Mouse (Mus musculus) kidney, postnatal 25 days (tissue): ENCODE results near the gene Ccdc85c.

Source experiments
- DNase-seq, 2 experiments: peaks; one replicate each; pipeline ENCODE4 v3.0.0; 2021; ENCODE audit warnings: mixed read lengths in 2 of 2

Gene Ccdc85c

DNA sequence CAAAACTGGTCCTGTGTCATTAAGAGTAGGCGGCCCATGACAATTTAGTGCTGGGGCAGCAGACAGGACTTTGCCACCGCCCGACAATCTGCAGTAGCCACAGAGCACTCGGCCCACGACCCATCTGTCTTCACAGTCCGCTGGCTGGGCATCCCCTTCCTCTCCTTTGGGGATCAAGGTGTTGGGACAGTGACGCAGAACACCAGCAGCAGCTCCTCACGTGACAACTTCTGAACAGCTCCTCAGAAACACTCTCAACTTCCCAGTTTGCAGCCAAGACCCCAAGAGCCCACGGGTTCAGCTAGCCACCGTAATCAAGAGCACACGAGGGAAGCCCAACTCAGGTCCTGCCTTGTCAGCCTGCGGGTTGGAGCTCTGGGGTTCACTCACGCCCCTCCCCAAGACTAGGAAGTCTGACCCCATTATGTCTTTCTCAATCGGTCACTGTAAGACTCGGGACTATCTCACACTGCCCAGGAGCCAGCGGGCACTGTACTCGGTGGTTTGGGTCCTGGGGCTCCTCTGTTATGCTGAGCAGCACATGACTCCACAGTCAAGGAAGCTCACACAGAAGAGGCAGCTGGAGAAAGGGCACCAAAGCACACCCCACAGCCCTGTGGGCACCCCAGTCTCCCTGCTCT, 36.7 kb downstream of the Ccdc85c start:
- DNase-seq, result no peak

DNA sequence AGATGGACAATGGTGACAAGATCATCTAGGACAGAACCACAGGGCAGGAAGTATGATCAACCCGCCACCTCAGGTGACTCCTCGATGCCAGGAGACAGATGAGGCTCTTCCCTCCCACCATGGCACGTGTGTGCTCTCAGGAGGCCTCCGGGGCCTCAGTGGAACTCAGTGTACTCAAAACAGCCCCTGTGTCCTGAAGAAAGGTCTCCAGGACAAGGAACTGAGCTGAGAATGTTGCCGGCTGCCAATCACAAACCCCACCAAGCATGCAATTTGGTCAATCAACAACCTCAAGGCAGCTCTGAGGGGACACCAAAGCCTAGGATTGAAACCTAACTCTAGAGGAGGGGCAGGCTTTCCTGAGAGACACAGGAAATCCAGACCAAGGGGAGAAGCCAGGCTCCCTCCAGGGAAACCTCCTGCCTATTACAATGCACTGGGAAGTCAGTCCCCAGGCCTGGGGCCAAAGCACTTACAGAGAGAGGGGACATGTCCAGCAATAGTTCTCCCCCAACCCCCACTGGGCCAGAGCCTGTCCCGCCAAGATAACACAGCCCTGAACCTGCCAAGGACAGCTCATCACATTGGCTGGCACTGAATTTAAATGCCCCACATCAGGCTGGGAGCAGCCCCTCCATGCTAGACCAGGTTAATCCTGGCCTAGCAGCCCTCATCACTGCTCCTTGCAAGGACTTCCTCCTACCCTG, 37.8 kb downstream of the Ccdc85c start:
- peak; percentile 58 to 92 for DNase-seq

DNA sequence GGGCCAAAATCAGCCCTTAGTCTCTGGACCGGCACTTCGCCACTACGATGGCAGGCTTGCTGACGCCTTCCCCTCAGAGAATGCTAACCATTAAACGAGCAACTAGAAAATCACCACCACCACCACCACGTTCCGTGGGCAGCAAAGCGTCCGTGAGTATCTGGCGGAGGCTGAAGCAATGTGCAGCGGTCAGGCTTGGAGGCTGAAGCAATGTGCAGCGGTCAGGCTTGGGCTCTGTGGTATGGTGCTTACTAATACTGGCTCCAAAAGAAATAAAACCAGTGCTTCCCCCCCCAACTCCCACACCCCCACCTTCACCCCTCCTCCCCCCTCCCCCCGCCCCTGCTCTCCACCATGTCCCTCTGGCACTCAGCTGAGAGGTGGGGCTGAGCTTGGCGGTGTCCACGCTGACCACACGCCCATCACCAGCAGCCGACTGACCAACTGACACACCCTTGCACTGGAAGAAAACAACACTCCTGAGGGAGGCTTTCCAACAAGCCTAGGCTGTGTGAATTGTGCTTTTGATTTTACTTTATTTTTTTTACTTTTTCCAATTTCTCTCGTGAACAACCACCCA, 39.2 kb downstream of the Ccdc85c start:
- DNase-seq, result peak in 1 of 2 experiments; percentile 71

DNA sequence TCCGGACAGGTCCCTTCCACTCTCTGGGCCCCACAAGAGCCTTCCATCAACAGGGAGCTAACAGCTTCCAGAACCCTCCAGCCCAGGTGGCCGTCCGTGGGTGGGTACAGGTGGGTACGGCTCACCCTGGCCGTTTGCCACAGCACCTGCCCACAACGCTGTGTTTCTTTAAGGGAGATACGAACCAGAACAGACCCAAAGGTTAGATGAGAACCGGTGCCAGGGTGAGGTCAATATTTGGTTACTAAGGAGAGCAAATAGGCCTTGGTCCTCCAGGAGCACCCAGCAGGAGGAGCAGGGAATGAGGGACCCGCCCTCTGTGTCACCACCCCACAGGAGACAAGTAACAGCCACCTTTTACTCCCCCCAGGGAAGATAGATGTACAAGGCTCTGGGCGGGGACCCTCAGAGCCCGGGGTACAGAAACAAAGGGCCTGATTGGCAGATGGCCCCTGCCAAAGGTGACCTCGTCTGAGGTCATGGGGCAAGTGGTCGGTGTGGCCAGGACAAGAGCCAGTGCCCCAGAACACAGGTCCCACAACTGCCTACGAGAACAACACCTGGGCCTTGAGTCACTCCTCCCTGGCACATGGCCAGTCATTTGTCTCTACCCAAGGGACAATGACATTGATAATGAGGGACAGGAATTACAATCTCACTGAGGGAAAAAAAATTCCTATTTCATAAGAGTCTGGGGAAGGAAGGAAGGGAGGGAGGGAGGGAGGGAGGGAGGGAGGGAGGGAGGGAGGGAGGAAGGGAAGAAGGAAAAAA, 40.2 kb downstream of the Ccdc85c start:
- no peak for DNase-seq

DNA sequence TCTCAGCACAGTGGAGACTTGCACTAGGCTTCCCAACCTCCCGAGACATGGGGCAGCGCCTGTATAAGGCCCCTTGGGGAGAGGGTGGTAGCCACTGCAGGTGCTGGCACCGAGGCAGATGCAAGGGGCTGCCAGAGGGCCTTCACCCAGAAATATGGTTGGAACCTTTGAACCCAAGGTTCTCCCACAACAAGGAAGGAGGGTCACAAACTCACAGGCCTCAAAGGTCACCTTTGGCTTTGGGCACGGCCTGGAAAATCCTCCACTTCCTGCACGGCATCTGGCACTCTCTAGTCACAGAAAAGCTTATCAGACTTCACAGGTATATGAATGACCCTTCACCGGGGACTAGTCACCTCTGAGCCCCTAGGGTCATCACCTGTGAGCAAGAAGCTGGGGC, 41.5 kb downstream of the Ccdc85c start:
- peak in 1 of 2 experiments; percentile 74 for DNase-seq

DNA sequence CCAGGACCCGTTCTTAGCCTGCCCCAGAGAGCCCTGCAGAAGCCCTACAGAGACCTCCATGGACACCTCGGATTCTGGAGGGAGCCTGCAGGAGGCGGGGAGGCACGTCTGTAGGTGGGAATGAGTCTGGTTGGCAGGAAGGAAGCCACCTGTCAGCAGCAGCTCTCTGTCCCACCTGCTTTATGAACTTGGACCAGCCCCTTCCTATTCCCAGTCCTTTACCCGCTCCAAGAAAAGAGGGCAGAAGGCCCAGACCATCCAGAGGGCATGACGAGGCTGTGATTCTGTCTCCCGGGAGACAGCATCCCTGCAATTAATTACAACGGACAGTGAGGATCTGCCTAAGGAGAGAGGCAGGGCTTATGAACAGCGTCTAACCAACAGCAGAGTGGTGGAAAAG, 43.3 kb downstream of the Ccdc85c start:
- DNase-seq, result no peak

DNA sequence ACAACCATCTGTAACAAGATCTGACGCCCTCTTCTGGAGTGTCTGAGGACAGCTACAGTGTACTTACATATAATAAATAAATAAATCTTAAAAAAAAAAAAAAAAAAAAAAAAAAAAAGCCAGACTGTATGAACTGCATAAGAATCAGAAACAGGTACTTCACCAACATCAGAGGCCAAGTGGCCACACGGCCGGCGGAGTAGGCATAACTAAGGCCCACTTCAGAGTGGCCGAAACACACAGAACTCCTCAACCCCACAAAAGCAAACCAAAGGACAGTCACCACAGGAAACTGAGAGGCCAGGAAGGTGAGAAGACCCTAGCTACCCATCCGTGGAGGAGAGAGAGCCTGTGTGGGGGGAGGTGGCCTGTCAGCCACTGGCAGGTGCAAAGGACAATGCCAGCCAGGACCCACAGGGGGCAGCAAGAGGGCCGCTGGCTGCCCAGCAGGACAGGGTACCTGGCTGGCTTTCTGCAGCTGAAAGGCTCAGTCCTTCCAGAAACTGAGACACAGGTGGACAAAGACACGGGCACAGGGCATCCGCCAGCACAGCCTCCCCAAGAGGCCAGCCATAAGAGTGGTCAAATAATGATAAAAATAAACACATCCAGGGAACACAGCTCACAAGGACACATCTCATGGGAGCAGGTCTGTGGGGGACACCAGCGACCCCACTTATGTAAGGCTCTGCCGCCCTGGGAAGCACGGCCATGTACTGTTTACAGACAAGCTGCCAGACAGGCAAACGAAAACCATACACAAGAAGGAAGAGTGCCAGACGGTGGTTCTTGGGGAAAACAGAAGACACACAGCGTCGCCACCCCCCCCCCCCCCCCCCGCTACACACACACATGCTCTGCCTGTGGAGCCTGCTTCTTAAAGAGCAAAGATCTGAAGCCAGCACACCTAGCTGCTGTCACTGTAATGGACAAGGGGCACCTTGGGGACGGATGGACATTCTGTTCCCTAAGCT, 44.1 kb downstream of the Ccdc85c start:
- peak; percentile 81 to 87 for DNase-seq

DNA sequence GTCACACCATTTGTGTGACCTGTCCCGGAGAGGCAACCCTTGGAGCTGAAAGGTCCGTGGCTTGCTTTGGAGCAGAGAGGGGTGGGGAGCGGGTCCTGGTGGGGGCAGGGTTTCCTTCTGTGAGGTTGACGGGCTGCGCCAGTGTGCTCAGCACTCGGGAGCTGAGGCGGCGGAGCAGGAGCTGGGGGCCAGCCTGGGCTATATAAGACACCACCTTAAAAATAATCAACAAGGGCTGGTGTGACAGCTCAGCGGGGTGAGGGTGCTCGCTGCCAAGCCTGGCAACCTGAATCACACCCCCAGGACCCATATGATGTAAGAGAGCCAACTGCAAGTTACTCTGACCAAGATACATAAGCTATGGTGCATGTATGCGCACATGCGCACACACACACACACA, 45.1 kb downstream of the Ccdc85c start:
- DNase-seq, result no peak

DNA sequence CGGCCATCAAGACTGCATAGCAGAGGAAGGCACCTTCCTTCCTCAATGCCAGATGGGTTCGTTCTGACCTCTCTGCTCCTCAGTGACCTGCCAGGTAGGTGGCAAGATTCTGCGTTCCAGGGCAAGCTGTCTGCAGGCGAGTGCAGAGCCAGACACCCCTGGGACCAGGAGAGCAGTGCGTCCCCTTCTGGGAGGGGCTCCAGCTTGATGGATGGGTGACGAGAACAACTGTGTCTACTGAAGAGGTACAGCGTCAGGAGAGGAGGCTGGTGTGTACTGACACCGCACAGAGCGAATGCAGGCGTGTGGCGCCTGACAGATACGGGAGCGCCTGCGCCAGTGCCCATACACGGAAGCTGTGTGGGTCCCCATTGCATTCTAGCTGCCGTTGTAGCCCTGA, 47.7 kb downstream of the Ccdc85c start:
- no peak for DNase-seq

DNA sequence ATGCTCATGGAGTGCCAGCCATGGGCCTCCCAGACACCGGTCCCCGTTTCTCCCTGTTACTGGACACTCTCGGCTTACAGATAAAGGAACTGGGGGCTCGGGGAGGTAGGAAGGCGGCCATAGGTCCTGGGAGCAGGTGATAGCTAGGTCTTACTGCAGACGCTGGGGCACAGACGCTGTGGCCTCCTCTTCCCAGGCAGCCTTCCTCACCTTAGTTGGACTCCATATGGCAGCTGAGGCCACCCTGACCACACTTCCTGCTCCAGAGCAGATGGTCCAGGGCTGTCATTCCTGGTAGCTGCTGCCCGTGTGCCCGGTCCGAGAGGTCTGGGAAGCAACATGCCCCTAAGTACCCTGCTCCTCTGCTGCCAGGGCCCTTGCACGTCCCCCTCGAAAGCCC, 48.3 kb downstream of the Ccdc85c start:
- no peak for DNase-seq

DNA sequence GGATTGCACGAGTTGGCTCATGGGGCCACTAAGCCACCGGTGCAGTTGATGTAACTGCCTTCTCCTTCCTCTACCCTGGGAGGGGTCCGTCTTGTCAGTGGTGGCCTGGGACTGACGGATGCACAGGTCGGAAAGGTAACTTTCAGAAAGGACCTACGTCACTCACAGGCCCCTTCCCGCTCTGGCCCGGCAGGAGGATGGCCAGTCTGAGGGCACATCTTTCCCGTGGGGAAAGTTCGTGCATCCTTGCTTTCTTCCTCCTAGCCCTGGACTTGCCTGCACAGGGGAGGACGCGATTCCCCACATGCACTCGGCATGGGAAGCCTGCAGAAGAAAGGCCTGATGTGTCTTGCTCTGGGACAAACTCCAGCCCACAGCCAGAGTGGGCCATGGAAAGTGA, 49.0 kb downstream of the Ccdc85c start:
- DNase-seq, result no peak

DNA sequence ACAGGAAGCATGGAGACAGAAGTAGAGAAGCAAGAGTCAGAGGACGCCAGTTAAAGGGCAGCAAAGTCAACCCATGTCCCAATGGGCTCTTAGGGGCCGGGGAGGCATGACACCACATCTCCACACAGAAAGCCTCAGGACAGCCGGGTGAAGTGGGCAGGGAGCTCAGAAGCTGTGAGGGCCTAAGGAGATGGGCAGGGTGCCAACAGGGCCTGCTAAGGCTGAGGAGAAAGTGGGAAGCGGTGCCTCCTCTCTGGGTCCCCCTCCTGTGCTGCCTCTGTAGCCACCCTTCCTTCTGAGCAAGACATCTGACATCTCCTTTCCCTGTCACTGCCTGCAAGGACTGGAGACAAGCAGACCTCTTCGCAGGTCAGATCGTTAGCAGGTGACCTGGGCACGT, 49.4 kb downstream of the Ccdc85c start:
- DNase-seq, result peak; percentile 53 to 69

DNA sequence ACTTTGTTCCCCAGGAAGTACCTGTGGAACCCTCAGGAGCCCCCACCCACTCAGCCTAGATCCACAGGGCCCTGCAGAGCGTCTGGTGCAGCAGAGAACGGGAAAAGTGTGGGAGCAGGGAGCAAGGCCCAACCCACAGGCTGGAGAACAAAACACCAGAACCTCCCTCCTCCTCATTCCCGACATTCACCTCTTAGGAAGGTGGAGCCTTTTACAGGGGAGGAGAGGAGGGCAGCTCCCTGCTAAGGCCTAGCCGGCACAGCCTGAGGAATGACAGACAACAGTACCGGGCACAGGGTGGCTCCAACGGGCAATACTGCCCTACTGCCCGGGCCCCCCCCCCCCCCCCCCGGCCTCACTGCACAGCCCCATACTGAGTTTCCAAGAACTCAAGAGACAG, 51.9 kb downstream of the Ccdc85c start:
- no peak for DNase-seq

DNA sequence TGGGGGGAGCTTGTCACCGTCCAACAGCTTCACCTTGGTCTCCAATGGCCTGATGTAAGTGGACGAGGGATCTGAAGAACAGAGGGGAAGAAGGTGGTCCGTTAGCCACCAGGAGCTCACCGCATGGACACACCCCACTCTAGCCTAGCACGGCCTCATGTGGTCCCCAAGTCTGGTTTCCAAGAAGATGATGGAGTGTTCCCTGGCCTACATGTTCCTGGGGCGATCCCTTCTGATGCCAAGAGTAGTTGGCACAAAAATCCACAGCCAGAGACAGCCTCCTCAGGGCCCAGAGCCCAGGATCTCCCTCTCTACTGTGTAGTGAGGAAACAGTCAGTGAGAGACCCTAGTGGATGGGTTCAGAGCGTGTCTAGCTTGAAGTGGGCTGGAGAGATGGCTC, 53.5 kb downstream of the Ccdc85c start:
- no peak for DNase-seq

DNA sequence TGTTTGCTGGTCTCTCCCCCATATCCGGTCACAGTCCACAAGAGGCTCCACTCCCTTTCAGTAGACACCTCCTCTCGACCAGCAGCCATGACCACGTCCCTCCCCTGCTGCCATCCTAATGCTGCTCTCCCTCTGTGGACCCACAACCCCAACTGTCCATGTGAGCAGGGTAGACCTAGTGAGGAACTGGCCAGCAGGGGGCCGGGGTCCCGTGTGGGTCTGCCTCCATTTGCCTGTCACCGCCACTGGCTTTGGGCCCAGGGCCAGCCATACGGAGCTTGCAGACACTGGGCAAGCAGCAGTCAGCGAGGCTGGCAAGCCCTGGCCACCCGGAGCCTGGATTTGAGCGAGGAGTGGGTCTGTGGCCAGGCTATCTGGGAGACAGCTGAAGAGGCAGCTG, 54.0 kb downstream of the Ccdc85c start:
- DNase-seq, result no peak

DNA sequence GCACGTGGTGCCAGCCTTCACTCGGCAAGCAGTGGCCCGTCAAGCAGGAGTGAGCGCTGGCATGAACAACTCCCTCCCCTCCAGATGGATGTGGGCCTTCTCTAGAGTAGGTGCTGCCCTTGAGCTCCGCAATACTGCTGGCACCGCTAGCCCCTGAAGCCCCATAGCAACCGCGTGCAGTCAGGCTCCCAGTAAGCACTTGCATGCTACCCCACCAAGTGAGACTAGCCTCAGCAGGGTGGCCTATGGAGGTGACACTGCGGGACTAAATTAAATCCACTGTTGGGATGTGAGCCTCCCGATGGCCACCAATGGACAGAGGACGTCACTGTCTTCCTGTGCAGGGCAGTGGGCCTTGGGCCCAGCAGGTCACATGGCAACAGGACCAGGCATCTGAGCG, 54.6 kb downstream of the Ccdc85c start:
- DNase-seq, result peak in 1 of 2 experiments; percentile 75

DNA sequence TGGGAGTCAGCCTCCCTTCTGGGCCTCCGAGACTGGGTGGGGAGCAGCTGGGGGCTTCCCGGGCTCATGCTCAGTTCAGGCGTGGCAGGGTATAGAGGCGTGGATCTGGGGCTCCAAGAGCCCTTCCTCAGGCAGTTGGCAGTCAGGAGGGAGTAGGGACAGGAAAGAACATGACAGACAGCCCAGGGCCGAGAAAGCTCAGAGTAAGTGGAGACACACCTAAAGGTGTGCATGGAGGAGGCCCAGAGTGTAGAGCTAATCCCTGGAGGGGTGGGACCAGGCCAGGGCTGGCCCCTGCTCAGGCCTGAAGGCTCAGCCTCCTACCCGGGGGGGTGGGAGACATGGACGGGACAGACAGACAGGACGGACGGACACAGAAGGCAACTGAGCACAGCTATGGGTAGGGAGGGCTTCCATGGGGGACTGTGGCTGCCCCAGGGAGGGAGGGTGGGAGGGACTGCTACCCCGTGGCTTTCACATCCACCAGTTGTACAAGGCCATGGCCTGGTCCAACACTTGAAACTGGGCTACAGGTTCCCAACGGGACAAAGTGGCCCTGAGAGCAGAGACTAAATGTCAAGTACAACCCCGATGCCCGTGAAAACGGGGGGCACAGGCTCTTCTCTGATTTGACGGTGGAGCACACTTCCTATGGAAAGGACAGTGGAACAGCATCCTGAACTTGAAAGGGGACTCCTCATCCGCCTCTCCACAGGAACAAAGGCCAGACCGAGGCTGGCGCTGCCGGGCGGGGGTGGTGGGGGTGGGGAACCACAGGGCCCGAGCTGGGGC, 55.2 kb downstream of the Ccdc85c start:
- DNase-seq, result no peak

DNA sequence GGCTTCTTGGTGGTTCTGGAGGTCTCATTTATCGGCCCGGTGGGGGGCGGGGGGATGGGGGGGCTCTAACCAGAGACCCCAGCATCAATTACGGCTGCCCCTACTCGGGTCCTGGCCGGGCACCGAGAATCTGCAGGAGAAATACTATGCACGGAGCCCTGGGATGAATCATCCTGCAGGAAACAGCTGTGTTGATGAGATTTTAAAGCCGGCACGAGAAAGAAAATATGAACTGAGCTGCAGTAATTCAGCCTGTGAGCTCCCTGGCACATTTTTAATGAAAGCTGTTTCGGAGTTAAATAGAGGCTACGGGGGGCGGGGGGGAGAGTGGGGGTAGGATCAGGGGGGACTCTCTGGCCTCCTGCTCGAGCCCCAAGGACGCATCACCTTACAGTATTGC, 56.1 kb downstream of the Ccdc85c start:
- no peak for DNase-seq

DNA sequence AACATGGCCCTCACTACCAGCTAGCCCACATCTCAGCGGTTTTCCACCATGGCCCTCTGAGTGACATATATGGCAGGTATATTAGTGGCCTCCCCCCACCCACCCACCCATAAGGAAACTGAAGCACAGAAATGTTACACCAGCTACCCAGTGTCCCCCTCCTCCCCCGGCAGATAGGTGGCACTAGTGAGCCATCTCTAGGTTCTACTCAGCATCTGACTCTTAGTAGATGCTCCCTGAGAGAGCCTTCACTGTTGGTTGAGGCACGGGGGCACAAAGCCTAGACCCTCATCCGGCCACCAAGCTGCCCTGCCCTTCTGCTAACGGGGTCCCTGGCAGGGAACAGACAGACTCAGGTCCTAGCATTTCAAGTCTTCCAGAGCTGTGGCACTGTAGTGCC, 57.7 kb downstream of the Ccdc85c start:
- peak in 1 of 2 experiments; percentile 80 for DNase-seq

DNA sequence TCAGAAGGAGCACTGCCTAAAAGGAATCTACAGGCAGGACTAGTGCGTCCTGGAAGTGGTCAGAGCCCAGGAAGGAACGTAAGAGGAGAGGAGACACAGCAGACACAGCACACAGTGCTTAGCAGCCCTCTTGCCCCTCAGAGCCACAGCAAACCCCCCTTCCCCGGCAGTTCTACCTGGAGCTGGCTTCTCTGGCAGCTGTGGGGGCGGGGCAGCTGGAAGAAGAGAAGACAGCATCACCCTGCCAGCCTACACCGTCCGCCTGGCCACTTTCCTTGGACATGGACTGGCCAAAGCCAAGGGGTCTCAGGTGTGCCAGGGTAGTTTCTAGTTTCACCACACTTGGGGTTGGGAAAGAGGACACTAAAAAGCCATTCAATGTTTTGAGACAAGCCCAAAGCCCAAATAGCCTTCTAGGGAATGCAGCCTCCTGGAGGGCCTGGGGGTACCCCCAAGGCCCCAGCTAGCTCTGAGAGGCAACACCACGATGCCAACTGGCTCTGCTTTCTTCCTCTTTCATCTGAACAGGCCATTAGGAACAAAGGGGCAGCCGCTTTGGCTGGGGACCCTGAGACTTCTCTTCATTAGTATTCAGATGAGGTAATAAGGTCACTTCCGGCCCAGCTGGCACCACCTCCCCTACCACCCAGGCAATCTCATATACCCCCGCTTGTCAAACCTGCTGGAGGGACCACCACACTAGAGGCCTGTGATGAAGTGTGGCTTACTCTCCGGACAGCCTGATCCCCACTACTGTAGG, 58.4 kb downstream of the Ccdc85c start:
- DNase-seq, result no peak

DNA sequence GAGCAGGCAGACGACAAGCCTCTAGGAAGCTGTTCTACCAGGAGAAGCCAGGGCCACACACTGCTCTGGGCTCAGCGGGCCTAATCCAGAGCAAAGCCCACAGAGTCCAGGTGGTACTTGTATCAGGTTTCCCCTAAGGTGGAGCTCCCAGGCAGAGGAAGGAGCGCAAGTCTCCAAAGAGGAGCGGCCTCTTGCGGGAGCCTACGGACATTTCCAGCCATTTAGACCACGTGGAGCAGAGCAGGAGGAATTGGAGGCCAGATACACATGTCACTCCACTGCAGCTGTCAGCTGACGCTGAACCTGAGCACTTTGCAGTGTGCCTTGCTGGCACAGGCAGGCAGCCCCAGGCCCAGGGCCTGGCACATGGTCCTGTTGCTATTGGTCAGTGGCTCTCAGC, 60.1 kb downstream of the Ccdc85c start:
- DNase-seq, result no peak
